Mouse (Mus musculus): ENCODE results near the gene Ak6. TPM values are rescaled to one million over a fixed set of nuclear protein-coding genes. Genes with fewer than 3 reads are reported as not detected.

The Ak6 gene
- polyA plus RNA-seq, 1 experiment from 2014 or later: 261 TPM

GRCm38 (mm10) chr13:100675936-100676635, 25.3 kb downstream of the Ak6 start:
- 80% methylated on average over 15 of the region's 15 CpGs for WGBS
- Histone ChIP-seq H3K27me3 (replicated peaks) (no peaks in the 10 kb centered on the region), H3K4me1 (no peaks in the 10 kb centered on the region), H3K4me3 (replicated peaks) (no peak overlapping the region), H3K4me2 (no peak overlapping the region), H3K9ac (no peak overlapping the region), H3K27ac (no peak overlapping the region), H3K36me3 (no peaks in the 10 kb centered on the region), H3K9me3 (no peaks in the 10 kb centered on the region)
- no peak for ATAC-seq (ENCODE audit: insufficient read depth, low FRiP score, low read depth)

- H3K4me2 ChIP-seq: no peak overlapping the region
- H3K9me3 ChIP-seq: no peaks in the 10 kb centered on the region
- no peak overlapping the region for H3K4me3 ChIP-seq (replicated peaks)
- no peak overlapping the region for H3K9ac ChIP-seq
- H3K27ac ChIP-seq: no peak overlapping the region
- H3K36me3 ChIP-seq: no peaks in the 10 kb centered on the region
- ATAC-seq (ENCODE audit: insufficient read depth, low FRiP score, low read depth): no peak
- H3K27me3 ChIP-seq (replicated peaks): no peaks in the 10 kb centered on the region
- 93% methylated on average over 8 of the region's 8 CpGs for WGBS
- no peaks in the 10 kb centered on the region for H3K4me1 ChIP-seq
Observed at GRCm38 (mm10) chr13:100681615-100682014, 30.8 kb downstream of the Ak6 start.

GRCm38 (mm10) chr13:100682837-100683236, 32.1 kb downstream of the Ak6 start:
- 73% methylated on average over 2 of the region's 2 CpGs for WGBS
- Histone ChIP-seq H3K27me3 (replicated peaks) (no peaks in the 10 kb centered on the region), H3K4me1 (no peaks in the 10 kb centered on the region), H3K27ac (no peak overlapping the region), H3K4me2 (no peak overlapping the region), H3K4me3 (replicated peaks) (no peak overlapping the region), H3K9ac (no peak overlapping the region), H3K9me3 (no peaks in the 10 kb centered on the region), H3K36me3 (no peaks in the 10 kb centered on the region)
- ATAC-seq (ENCODE audit: insufficient read depth, low FRiP score, low read depth): no peak

- H3K9me3 ChIP-seq: no peaks in the 10 kb centered on the region
- H3K4me3 ChIP-seq (replicated peaks): no peak overlapping the region
- WGBS: 73% methylated on average over 2 of the region's 2 CpGs
- no peaks in the 10 kb centered on the region for H3K4me1 ChIP-seq
- H3K27ac ChIP-seq: no peak overlapping the region
- H3K9ac ChIP-seq: no peak overlapping the region
- H3K36me3 ChIP-seq: no peaks in the 10 kb centered on the region
- H3K4me2 ChIP-seq: no peak overlapping the region
- H3K27me3 ChIP-seq (replicated peaks): no peaks in the 10 kb centered on the region
- ATAC-seq (ENCODE audit: insufficient read depth, low FRiP score, low read depth): no peak
Observed at GRCm38 (mm10) chr13:100684355-100684754, 33.6 kb downstream of the Ak6 start.

GRCm38 (mm10) chr13:100687513-100687912, 36.7 kb downstream of the Ak6 start:
- H3K9me3 ChIP-seq: no peaks in the 10 kb centered on the region
- no peak overlapping the region for H3K27ac ChIP-seq
- no peaks in the 10 kb centered on the region for H3K27me3 ChIP-seq (replicated peaks)
- H3K4me2 ChIP-seq: no peak overlapping the region
- 65% methylated on average over 7 of the region's 7 CpGs for WGBS
- no peaks in the 10 kb centered on the region for H3K36me3 ChIP-seq
- no peaks in the 10 kb centered on the region for H3K4me1 ChIP-seq
- H3K4me3 ChIP-seq (replicated peaks): no peak overlapping the region
- no peak overlapping the region for H3K9ac ChIP-seq
- no peak for ATAC-seq (ENCODE audit: insufficient read depth, low FRiP score, low read depth)

DNA sequence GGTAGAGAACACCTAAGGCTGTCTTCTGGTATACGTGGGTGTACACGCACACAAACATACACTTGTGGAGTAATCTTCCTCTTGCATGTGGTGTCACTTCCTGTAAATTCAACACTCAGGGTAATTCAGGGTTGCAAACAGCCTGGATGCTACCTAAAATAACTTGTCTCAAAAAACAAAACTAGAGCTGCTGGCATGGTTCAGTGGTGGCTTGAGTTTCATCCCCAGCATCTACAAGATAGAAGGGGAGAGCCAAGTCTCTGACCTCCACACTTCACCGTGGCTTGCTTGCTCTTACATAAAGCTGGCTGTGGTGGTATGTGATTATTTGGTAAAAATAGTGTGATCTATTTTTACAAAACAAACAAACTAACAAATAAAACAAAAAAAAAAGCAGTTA, 46.8 kb downstream of the Ak6 start:
- Histone ChIP-seq H3K9me3 (no peaks in the 10 kb centered on the region), H3K27ac (no peak overlapping the region), H3K4me2 (no peak overlapping the region), H3K4me1 (no peaks in the 10 kb centered on the region), H3K27me3 (replicated peaks) (no peaks in the 10 kb centered on the region), H3K9ac (no peak overlapping the region), H3K4me3 (replicated peaks) (no peak overlapping the region), H3K36me3 (peaks cover 32% of the 10 kb centered on the region; the same call in 1 of the 2 replicates)
- WGBS: 90% methylated on average over 3 of the region's 3 CpGs
- ATAC-seq (ENCODE audit: insufficient read depth, low FRiP score, low read depth): no peak

DNA sequence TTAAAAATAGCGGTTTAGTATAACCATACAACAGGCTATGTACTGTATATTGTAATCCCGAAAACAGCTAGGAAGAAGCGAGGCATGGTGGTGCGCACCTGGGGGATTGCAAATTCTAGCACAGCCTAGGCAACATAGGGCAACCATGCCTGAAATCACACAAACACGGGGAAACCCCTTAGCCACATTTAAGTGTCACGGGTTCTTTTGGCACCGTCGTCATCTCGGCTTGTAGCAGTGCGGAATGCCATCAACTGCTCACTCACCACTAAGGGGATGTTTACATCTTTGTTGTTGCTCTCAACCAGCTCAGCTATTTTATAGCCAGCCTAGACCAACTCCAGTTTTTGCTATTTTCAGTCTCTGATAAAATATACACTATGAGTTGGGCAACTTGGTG, 48.1 kb downstream of the Ak6 start:
- WGBS: 95% methylated on average over 10 of the region's 10 CpGs
- Histone ChIP-seq H3K4me3 (replicated peaks) (no peak overlapping the region), H3K4me2 (no peak overlapping the region), H3K9ac (no peak overlapping the region), H3K9me3 (no peaks in the 10 kb centered on the region), H3K27ac (no peak overlapping the region), H3K27me3 (replicated peaks) (no peaks in the 10 kb centered on the region), H3K4me1 (no peaks in the 10 kb centered on the region), H3K36me3 (peaks cover 41% of the 10 kb centered on the region)
- ATAC-seq (ENCODE audit: insufficient read depth, low FRiP score, low read depth): no peak

GRCm38 (mm10) chr13:100703468-100703867, 52.7 kb downstream of the Ak6 start:
- Histone ChIP-seq H3K27me3 (replicated peaks) (no peaks in the 10 kb centered on the region), H3K4me3 (replicated peaks) (no peak overlapping the region), H3K4me2 (no peak overlapping the region), H3K9me3 (no peaks in the 10 kb centered on the region), H3K4me1 (no peaks in the 10 kb centered on the region), H3K27ac (no peak overlapping the region), H3K9ac (no peak overlapping the region), H3K36me3 (peaks cover 59% of the 10 kb centered on the region)
- ATAC-seq (ENCODE audit: insufficient read depth, low FRiP score, low read depth): no peak
- WGBS: 97% methylated on average over 2 of the region's 2 CpGs

DNA sequence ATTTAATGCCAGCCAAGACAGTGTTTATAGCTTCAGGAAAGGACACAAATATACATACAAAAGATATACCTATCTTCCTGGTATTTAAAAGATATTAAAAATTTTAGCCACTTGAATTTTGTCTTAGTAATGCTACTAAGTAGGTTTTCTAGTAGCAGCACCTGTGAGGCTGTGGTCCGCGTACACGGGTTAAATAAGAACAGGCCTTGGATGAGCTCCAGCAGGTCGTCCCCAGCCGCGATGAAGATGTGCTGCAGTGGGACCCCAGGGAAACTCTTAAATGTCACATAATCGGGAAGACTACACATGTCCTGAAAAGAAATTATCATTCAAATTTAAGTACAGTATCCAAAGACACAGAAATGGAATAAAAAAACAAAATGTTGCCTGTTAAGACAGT, 55.4 kb downstream of the Ak6 start:
- no peak overlapping the region for H3K9ac ChIP-seq
- H3K4me2 ChIP-seq: no peak overlapping the region
- H3K27ac ChIP-seq: no peak overlapping the region
- no peaks in the 10 kb centered on the region for H3K4me1 ChIP-seq
- no peaks in the 10 kb centered on the region for H3K9me3 ChIP-seq
- H3K27me3 ChIP-seq (replicated peaks): no peaks in the 10 kb centered on the region
- no peak overlapping the region for H3K4me3 ChIP-seq (replicated peaks)
- H3K36me3 ChIP-seq: peaks cover 60% of the 10 kb centered on the region
- ATAC-seq (ENCODE audit: insufficient read depth, low FRiP score, low read depth): no peak
- 96% methylated on average over 7 of the region's 7 CpGs for WGBS

- Histone ChIP-seq H3K36me3 (peaks cover 43% of the 10 kb centered on the region), H3K9me3 (no peaks in the 10 kb centered on the region), H3K27ac (no peak overlapping the region), H3K27me3 (replicated peaks) (no peaks in the 10 kb centered on the region), H3K9ac (no peak overlapping the region), H3K4me2 (no peak overlapping the region), H3K4me1 (no peaks in the 10 kb centered on the region), H3K4me3 (replicated peaks) (no peak overlapping the region)
- no peak for ATAC-seq (ENCODE audit: insufficient read depth, low FRiP score, low read depth)
- WGBS: 83% methylated on average over 6 of the region's 6 CpGs
Observed at GRCm38 (mm10) chr13:100715467-100715866, 64.7 kb downstream of the Ak6 start.

Other genes starting within 250 kb of the Ak6 start
- gene Naip1, start 198.1 kb upstream of the Ak6 start, polyA plus RNA-seq (2015; fragmentation: Nextera tagmentation; extraction: Ambion mirVana): 0.82 and 1.4 TPM in 2 replicates
- 62.0 and 66.9 TPM in 2 replicates for gene Gtf2h2, start 158.4 kb upstream of the Ak6 start, polyA plus RNA-seq (2015; fragmentation: Nextera tagmentation; extraction: Ambion mirVana)
- 58.9 and 70.3 TPM in 2 replicates for gene Ocln, start 98.3 kb upstream of the Ak6 start, polyA plus RNA-seq (2015; fragmentation: Nextera tagmentation; extraction: Ambion mirVana)
- gene Marveld2, start 34.0 kb upstream of the Ak6 start, polyA plus RNA-seq (2015; fragmentation: Nextera tagmentation; extraction: Ambion mirVana): 19.5 and 24.8 TPM in 2 replicates
- gene Rad17, start 72 bp downstream of the Ak6 start, polyA plus RNA-seq (2015; fragmentation: Nextera tagmentation; extraction: Ambion mirVana): 17.9 and 19.0 TPM in 2 replicates
- gene Taf9, start 600 bp downstream of the Ak6 start, polyA plus RNA-seq (2015; fragmentation: Nextera tagmentation; extraction: Ambion mirVana): 8.5 and 11.3 TPM in 2 replicates
- 8.7 and 9.4 TPM in 2 replicates for gene Ccdc125, start 18.7 kb downstream of the Ak6 start, polyA plus RNA-seq (2015; fragmentation: Nextera tagmentation; extraction: Ambion mirVana)
- 75.6 and 81.7 TPM in 2 replicates for gene Cdk7, start 80.0 kb downstream of the Ak6 start, polyA plus RNA-seq (2015; fragmentation: Nextera tagmentation; extraction: Ambion mirVana)
- 184 TPM in 2 replicates for gene Mrps36, start 93.7 kb downstream of the Ak6 start, polyA plus RNA-seq (2015; fragmentation: Nextera tagmentation; extraction: Ambion mirVana)
- gene Cenph, start 124.9 kb downstream of the Ak6 start, polyA plus RNA-seq (2015; fragmentation: Nextera tagmentation; extraction: Ambion mirVana): 28.0 and 33.9 TPM in 2 replicates
- 207 and 208 TPM in 2 replicates for gene Ccnb1, start 135.6 kb downstream of the Ak6 start, polyA plus RNA-seq (2015; fragmentation: Nextera tagmentation; extraction: Ambion mirVana)
- gene Slc30a5, start 182.4 kb downstream of the Ak6 start, polyA plus RNA-seq (2015; fragmentation: Nextera tagmentation; extraction: Ambion mirVana): 58.4 and 64.3 TPM in 2 replicates

Data from stomach, embryonic 15.5 days (tissue).